Mouse (Mus musculus) hindbrain, embryonic 10.5 days (tissue): ENCODE measurements around the gene Cdkl3. TPM values are rescaled to one million over a fixed set of nuclear protein-coding genes. Genes with fewer than 3 reads are reported as not detected.

ENCODE experiments used
- DNase-seq: peaks from one replicate; pipeline ENCODE4 v3.0.0-alpha.2; 2017; ENCODE audit warnings: low spot score
- H3K27ac ChIP-seq: fragments of 300-500 bp; sonication (generic); 2 replicates; pipeline ENCODE4 v1.5.1; 2016; ENCODE audit warnings: mild to moderate bottlenecking, moderate library complexity
- H3K27me3 ChIP-seq: fragments of 300-500 bp; sonication (generic); 2 replicates; pipeline ENCODE4 v1.6.1; 2016; ENCODE audit warnings: mild to moderate bottlenecking; ENCODE audit not compliant: poor library complexity, insufficient read depth, severe bottlenecking
- H3K36me3 ChIP-seq: fragments of 300-500 bp; sonication (generic); 2 replicates; pipeline ENCODE4 v1.6.1; 2016; ENCODE audit warnings: mild to moderate bottlenecking, moderate library complexity
- H3K4me1 ChIP-seq: fragments of 300-500 bp; sonication (generic); replicated peaks from 2 replicates; pipeline ENCODE4 v1.6.1; 2016; ENCODE audit warnings: mild to moderate bottlenecking
- H3K4me3 ChIP-seq: fragments of 300-500 bp; sonication (generic); 2 replicates; pipeline ENCODE4 v1.5.1; 2016; ENCODE audit warnings: mild to moderate bottlenecking, moderate library complexity
- H3K9me3 ChIP-seq: fragments of 300-500 bp; sonication (generic); 2 replicates; pipeline ENCODE4 v1.6.1; 2016; ENCODE audit warnings: mild to moderate bottlenecking, moderate library complexity
- WGBS: fragments of 180-500 bp; shearing (Covaris S2); methylation state at CpG from one replicate; pipeline ENCODE4 v1.1.7; 2016; 5-methylcytosine and 5-hydroxymethylcytosine counted together
- polyA plus RNA-seq: library from polyadenylated mRNA; unstranded; fragments of >200 nt; fragmentation: Nextera tagmentation; extraction: Ambion mirVana; gene quantifications from 2 replicates; pipeline ENCODE4 v1.2.1, GENCODE M21; 2016

Cdkl3 gene
- polyA plus RNA-seq, 1 experiment from 2014 or later: 11.7 TPM

GRCm38 (mm10) chr11:52037659-52038058 is 33.6 kb downstream of the Cdkl3 start:
- no peak for DNase-seq
- 62% methylated on average over 3 of the region's 3 CpGs for whole genome bisulfite sequencing

DNA sequence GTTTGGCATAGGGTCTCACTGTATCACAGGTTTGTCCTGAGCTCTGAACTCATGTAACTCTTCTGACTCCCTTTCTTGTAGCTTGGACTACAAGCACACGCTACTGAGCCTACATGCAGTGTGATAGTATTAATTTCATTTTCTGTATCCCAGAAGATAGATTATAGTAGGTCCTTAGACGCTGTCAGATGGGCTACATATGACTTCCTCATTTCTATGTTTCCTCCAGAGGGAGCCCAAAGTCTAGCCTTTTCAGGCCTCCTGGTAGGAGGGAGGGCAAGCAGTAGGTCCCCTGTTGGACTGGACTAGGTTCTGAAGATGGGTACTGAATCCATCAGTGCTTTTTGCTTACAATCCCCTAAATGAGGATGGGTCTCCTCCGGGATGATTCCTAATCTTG is 39.2 kb downstream of the Cdkl3 start:
- H3K9me3 ChIP-seq: no peaks in the 10 kb centered on the region
- H3K4me3 ChIP-seq: no peak overlapping the region
- H3K36me3 ChIP-seq: no peaks in the 10 kb centered on the region
- no peaks in the 10 kb centered on the region for H3K27me3 ChIP-seq
- WGBS: 85% methylated on average over 3 of the region's 3 CpGs
- DNase-seq: no peak
- H3K4me1 ChIP-seq: no peaks in the 10 kb centered on the region
- H3K27ac ChIP-seq: no peak overlapping the region

More at GRCm38 (mm10) chr11:52037659-52038058, 33.6 kb downstream of the Cdkl3 start:
- Histone ChIP-seq H3K27ac (no peak overlapping the region), H3K4me1 (no peaks in the 10 kb centered on the region), H3K4me3 (no peak overlapping the region), H3K9me3 (no peaks in the 10 kb centered on the region), H3K36me3 (no peaks in the 10 kb centered on the region), H3K27me3 (no peaks in the 10 kb centered on the region)

- Histone ChIP-seq H3K27ac (no peak overlapping the region), H3K4me3 (no peak overlapping the region)
Measured at GRCm38 (mm10) chr11:52044156-52044555, 40.1 kb downstream of the Cdkl3 start.

DNA sequence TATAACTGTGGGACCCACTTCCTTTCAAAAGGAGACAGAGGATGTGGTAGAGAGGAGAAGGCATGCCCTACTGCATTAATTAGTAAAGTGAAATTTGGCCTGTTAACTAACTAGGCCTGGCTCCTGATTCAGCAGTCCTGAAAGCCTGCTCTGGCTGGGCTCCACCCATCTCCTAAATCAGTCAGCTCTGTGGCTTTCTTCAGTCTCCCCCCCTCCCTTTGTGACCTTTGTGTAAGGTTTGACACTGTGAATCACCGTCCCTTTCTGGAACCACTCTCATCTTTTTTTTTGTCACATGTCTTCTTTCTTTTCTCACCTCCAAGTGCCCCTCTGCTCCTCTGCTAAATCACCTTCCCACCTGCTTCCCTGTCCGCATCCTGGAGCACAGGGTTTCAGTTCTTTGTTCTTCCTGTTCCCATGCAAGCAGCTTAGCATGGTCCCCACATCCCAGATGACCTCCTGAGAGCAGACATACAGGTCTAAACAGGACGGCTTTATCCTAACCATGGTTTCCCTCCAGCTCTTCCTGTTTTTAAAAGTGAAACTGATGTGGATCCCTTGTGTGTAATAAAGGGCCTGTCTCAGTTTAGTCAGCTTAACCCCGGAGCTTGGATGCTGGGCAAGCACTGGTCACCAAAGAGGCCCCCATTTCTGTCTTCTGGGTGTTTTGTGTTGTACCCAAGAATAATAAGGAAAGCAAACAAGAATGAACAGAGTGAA is 42.6 kb downstream of the Cdkl3 start:
- no peaks in the 10 kb centered on the region for H3K36me3 ChIP-seq
- 64% methylated on average over 4 of the region's 4 CpGs for WGBS
- H3K9me3 ChIP-seq: no peaks in the 10 kb centered on the region
- H3K4me1 ChIP-seq: no peaks in the 10 kb centered on the region
- H3K27me3 ChIP-seq: no peaks in the 10 kb centered on the region
- no peak for DNase-seq
- no peak overlapping the region for H3K4me3 ChIP-seq
- peak overlapping the region; percentile 29; the same call in 1 of the 2 replicates for H3K27ac ChIP-seq

More at GRCm38 (mm10) chr11:52044156-52044555, 40.1 kb downstream of the Cdkl3 start:
- Histone ChIP-seq H3K4me1 (no peaks in the 10 kb centered on the region), H3K9me3 (no peaks in the 10 kb centered on the region), H3K27me3 (no peaks in the 10 kb centered on the region), H3K36me3 (no peaks in the 10 kb centered on the region)
- no peak for DNase-seq

DNA sequence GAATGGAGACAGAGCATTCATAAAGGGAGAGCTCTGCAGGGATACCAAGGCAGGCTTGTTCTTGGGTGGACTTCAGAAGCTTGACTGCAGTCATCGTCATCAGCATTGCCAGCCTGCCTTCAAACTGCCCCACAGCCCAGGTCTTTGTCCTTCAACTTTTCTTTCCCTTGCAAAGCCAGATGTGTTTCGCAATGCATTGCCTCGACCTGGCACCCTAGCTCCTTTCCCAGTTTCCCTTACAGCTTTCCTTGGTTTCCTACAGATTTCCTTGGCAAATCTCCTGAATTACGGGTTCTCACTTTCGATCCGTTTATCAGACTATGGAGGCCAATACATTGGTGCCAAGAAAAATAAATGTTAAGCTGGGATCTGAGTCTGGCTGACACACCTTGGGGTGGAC is 49.4 kb downstream of the Cdkl3 start:
- Histone ChIP-seq H3K36me3 (no peaks in the 10 kb centered on the region), H3K27me3 (no peaks in the 10 kb centered on the region), H3K9me3 (no peaks in the 10 kb centered on the region), H3K27ac (no peak overlapping the region), H3K4me3 (no peak overlapping the region), H3K4me1 (peaks cover 4% of the 10 kb centered on the region; the same call in 1 of the 2 replicates)
- WGBS: 86% methylated on average over 6 of the region's 6 CpGs
- no peak for DNase-seq

DNA sequence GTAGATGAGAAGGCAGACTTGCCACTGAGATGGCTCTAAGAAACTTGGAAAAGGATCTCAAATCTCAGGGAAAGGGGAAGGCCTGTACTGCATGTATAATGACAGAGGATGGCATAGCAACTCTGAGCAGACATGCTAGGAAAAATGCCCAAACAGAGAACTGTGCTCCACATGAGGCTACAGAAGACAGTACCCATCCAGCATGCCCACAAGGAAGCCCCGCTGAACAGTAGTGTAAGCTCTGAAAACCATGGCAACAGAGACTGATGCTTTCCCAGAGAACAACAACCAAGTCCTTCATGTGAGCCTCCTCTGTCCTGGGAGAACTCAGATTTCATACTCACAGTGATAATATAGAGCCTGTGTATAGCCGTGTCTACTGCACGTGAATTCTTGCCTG is 50.7 kb downstream of the Cdkl3 start:
- Histone ChIP-seq H3K4me1 (peaks cover 4% of the 10 kb centered on the region; the same call in 1 of the 2 replicates), H3K27me3 (no peaks in the 10 kb centered on the region), H3K36me3 (no peaks in the 10 kb centered on the region), H3K9me3 (no peaks in the 10 kb centered on the region), H3K4me3 (no peak overlapping the region), H3K27ac (no peak overlapping the region)
- 87% methylated on average over 3 of the region's 3 CpGs for WGBS
- DNase-seq: no peak

DNA sequence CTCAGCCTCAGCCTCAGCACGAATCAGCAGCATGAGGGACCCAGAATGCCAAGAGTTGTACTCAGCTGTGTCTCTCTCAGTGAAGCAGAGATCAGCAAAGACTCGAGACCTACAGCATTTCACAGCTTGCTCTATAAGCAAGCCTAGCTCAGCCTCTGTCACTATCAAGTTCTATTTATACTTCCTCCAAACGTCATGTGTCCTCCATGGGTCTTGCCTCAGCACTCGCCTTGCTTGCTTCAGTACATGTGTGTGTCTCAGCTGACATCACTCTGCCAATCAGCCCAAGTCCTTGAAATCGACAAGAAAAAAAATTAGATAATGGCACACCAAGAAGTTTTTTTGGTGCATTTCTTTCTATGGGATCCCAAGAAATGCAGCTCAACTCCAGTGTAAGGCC is 52.2 kb downstream of the Cdkl3 start:
- H3K36me3 ChIP-seq: no peaks in the 10 kb centered on the region
- 83% methylated on average over 5 of the region's 5 CpGs for WGBS
- no peaks in the 10 kb centered on the region for H3K27me3 ChIP-seq
- no peaks in the 10 kb centered on the region for H3K9me3 ChIP-seq
- peaks cover 4% of the 10 kb centered on the region; the same call in 1 of the 2 replicates for H3K4me1 ChIP-seq
- no peak overlapping the region for H3K27ac ChIP-seq
- DNase-seq: no peak
- no peak overlapping the region for H3K4me3 ChIP-seq

GRCm38 (mm10) chr11:52059001-52059400 is 55.0 kb downstream of the Cdkl3 start:
- Histone ChIP-seq H3K36me3 (no peaks in the 10 kb centered on the region), H3K4me1 (peaks cover 4% of the 10 kb centered on the region; the same call in 1 of the 2 replicates), H3K27me3 (no peaks in the 10 kb centered on the region), H3K4me3 (no peak overlapping the region), H3K9me3 (no peaks in the 10 kb centered on the region), H3K27ac (no peak overlapping the region)
- WGBS: 78% methylated on average over 5 of the region's 5 CpGs
- DNase-seq: no peak

- WGBS: 92% methylated on average over 4 of the region's 4 CpGs
- Histone ChIP-seq H3K27ac (no peak overlapping the region), H3K9me3 (no peaks in the 10 kb centered on the region), H3K27me3 (no peaks in the 10 kb centered on the region), H3K36me3 (no peaks in the 10 kb centered on the region), H3K4me3 (no peak overlapping the region), H3K4me1 (peaks cover 4% of the 10 kb centered on the region; the same call in 1 of the 2 replicates)
- DNase-seq: no peak
Measured at GRCm38 (mm10) chr11:52060315-52060714, 56.3 kb downstream of the Cdkl3 start.

DNA sequence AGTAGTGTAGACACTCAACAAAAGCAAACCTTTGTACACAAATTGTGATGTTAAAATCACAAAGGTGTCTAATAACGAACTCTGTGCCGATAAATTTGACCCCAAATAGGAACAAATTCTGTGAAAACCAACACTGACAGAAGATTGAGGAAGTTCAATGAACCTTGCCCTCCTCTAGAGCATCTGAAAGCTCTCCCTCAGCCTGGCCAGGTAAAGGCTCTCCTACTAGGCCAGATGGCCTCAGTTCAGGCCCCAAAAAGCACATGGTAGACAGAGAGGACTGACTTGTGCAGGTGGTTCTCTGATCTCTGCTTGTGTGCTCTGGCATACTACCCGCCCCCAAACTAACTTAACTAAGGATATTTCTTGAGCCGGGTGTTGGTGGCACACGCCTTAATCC is 58.4 kb downstream of the Cdkl3 start:
- Histone ChIP-seq H3K27me3 (no peaks in the 10 kb centered on the region), H3K27ac (no peak overlapping the region), H3K4me3 (no peak overlapping the region), H3K4me1 (0 out of 2 replicates have a peak, but pooled peaks cover 5% of the 10 kb centered on the region), H3K36me3 (no peaks in the 10 kb centered on the region), H3K9me3 (no peaks in the 10 kb centered on the region)
- no peak for DNase-seq
- 93% methylated on average over 5 of the region's 5 CpGs for WGBS

GRCm38 (mm10) chr11:52064398-52064797 is 60.4 kb downstream of the Cdkl3 start:
- no peak for DNase-seq
- 48% methylated on average over 3 of the region's 3 CpGs for WGBS
- no peak overlapping the region for H3K27ac ChIP-seq
- no peaks in the 10 kb centered on the region for H3K27me3 ChIP-seq
- no peak overlapping the region for H3K4me3 ChIP-seq
- H3K36me3 ChIP-seq: no peaks in the 10 kb centered on the region
- H3K9me3 ChIP-seq: no peaks in the 10 kb centered on the region
- H3K4me1 ChIP-seq: 0 out of 2 replicates have a peak, but pooled peaks cover 5% of the 10 kb centered on the region

DNA sequence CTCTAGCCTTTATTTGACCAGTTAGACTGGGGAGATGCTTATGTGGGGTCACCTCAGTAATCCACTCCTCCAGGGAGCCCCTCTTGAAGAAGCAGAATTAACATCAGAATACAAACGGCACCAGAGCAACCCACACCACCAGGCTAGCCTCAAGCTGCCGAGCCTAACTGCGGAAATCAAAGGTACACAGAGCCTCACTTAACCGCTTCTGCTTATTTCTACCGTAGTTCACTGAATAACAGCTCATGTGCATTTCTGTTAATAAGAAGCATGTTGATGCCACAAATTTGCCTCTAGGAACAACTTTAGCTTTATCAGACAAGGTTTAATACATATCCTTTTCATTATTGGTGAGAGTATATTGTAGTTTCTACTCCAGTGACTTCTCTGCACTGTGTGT is 61.8 kb downstream of the Cdkl3 start:
- Histone ChIP-seq H3K4me3 (no peak overlapping the region), H3K27ac (0 out of 2 replicates have a peak overlapping the region, but pooled peaks have one; percentile 13), H3K27me3 (no peaks in the 10 kb centered on the region), H3K36me3 (no peaks in the 10 kb centered on the region), H3K4me1 (0 out of 2 replicates have a peak, but pooled peaks cover 5% of the 10 kb centered on the region), H3K9me3 (no peaks in the 10 kb centered on the region)
- DNase-seq: no peak
- WGBS: 13% methylated on average over 5 of the region's 5 CpGs

DNA sequence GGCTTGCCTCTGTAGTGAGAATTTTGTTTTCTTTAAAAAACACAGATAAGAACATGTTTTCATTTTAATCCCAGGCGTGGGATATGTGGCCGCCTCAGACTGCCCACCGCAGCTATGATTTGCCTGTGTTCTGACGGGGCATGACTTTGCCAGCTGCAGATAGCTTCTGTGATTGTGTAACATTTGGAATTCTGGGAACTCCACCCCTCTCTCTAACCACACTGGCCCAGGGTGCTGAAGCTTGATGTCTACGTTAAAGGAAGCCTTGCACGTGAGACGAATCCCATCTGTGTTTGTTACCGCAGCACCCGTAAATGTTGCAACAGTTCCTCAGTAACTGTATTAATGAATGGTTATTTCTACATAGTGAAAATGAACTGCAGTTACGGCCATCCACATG is 67.7 kb downstream of the Cdkl3 start:
- Histone ChIP-seq H3K4me1 (peaks cover 9% of the 10 kb centered on the region), H3K27ac (no peak overlapping the region), H3K9me3 (no peaks in the 10 kb centered on the region), H3K27me3 (no peaks in the 10 kb centered on the region), H3K36me3 (no peaks in the 10 kb centered on the region), H3K4me3 (no peak overlapping the region)
- DNase-seq: no peak
- 85% methylated on average over 10 of the region's 10 CpGs for WGBS
